Mouse (Mus musculus): ENCODE measurements around the gene Rufy4.

Rufy4 gene

DNA sequence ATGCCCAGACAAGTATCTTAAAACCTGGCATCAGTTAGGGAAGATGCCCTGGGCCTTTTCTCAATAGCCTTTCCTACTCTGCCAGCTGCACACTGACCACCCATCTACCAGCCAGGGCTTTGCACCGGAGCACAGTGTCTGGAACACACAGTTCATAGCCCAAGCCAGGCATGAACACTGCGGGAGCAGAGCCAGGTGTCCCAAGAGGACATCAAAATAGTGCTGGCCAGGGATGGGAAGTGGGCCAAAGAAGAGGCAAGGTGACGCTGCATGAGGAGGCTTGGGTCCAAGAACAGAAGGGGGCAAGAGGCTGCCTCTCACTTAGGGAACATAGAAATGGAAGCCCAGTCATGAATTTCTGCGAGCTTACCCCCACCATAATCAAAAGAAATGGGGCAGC lies 19.7 kb upstream of the Rufy4 start:
- no peak for DNase-seq (ENCODE audit: low read depth, low spot score)

GRCm38 (mm10) chr1:74106214-74106613 lies 19.1 kb upstream of the Rufy4 start:
- DNase-seq (ENCODE audit: low read depth, low spot score) = no peak

DNA sequence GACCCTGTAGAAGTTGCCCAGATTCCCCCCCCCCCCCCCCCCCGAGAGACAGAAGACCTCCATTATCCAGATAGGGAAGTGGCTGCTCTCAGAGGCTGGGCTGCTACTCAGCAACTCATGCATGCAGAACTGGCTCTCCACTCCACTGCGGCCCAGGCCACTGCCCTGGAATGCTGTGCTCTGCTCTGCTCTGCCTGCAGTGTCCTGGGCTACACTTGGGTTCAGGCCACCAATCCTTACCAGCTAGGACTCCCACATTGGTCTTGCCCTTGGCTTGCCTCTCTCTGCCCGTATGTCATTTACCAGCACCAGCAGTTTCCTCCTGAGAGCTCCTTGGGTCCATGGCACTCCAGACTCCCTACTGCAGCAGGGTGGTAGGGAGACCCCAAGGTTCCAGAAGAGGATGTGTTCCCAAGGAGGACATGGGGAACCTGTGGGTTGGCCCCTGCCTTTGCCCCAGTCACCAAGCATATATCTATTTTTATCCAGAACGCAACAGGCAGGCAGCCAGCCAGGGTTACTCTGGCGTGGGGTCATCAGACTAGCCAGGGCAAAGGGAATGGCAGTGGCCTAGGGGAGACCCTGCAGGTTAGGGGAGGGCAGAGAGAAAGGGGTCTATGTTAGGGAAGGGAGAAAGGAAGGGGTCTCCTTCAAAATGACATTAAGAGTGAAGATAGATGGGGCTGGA lies 17.3 kb upstream of the Rufy4 start:
- no peak for DNase-seq (ENCODE audit: low read depth, low spot score)

DNA sequence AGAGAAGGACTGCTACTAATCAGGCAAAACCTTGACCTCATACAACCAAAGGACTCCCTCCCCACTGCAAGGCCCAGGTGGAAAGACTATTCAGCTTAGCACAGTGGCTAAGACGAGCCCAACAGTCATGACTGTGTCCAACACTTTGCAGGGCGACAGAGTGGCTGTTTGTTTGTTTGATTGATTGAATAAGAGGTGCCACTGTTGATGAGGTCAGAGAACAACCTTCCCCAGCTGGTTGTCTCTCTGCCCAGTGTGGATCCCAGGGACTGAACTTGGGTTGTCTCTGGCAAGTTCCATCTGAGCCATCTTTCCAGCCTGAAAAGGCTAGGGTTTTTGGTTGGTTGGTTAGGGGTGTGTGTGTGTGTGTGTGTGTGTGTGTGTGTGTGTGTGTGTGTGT lies 15.7 kb upstream of the Rufy4 start:
- no peak for DNase-seq (ENCODE audit: low read depth, low spot score)

DNA sequence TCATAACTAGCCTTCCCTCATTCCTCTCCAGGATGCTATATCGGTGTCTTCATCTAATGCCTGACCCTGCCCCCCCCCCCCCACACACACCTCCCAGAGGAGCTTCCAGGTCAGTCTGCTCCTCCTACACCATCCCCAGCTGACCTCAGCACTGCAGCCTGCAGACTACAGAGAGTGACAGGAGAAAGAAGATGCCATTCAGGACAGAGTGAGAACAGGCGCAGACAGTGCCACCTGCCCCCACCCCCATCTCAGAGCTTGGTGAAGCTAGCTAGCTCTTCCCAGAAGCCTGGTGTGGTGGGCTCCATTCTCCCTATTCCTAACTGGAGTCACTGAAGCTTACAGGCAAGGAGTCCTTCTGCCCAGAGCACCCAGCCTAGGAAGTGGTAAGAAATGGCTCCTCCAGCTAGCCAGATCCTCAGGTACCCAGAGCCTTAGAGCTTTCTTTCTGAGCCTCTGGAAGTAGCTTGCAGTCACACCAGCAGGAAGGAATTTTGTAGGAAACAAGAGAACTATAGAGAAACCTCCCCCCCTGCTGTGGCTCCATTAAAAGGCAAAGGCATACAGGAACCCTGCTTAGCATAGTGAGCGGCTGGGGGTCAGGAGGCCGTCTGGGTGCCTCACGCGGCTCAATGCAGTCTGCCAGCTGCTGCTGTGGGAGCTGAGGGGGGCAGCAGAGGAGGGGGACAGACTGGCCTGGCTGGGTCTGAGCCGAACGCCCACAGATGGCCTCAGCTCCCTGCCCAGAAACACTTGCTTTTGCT lies 14.2 kb upstream of the Rufy4 start:
- no peak for DNase-seq (ENCODE audit: low read depth, low spot score)

DNA sequence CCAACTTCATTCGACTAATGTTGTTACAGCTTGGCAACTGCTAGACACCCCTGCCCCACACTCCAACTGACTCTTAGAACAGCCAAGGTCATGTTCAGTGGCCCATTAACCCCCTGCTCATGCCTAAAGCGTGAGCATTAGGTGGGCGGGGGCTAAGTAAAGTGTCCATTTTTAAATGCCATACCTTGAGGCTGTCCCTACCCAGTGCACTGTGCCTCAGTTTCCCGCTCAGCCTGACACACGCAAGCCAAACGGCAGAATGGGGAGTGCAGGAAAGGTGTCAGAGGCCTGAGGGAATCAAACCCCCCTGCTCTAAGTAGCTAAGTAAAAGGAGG lies 13.7 kb upstream of the Rufy4 start:
- no peak for DNase-seq (ENCODE audit: low read depth, low spot score)

DNA sequence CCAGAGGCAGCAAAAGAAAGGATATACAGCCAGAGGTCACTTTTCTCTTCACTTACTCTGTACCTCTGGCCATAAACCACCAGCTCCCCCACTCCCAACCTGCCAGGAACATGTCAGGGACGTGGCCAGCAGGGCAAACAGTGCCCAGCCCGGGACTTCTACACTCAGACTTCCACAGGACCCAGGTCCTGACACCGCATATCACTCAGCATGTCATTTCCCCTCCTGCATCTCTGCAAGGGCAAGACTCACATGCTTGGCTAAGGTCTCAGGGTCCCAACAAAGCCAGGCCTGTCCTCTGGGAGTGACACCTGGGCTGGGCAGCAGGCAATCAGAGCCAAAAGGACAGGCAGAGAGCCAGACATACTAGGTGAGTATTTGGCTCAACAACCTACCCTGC lies 12.3 kb upstream of the Rufy4 start:
- no peak for DNase-seq (ENCODE audit: low read depth, low spot score)

GRCm38 (mm10) chr1:74117876-74118275 lies 7.5 kb upstream of the Rufy4 start:
- no peak for DNase-seq (ENCODE audit: low read depth, low spot score)

GRCm38 (mm10) chr1:74119115-74119514 lies 6.2 kb upstream of the Rufy4 start:
- DNase-seq (ENCODE audit: low read depth, low spot score) = no peak

GRCm38 (mm10) chr1:74121138-74121537 lies 4.2 kb upstream of the Rufy4 start:
- no peak for DNase-seq (ENCODE audit: low read depth, low spot score)

DNA sequence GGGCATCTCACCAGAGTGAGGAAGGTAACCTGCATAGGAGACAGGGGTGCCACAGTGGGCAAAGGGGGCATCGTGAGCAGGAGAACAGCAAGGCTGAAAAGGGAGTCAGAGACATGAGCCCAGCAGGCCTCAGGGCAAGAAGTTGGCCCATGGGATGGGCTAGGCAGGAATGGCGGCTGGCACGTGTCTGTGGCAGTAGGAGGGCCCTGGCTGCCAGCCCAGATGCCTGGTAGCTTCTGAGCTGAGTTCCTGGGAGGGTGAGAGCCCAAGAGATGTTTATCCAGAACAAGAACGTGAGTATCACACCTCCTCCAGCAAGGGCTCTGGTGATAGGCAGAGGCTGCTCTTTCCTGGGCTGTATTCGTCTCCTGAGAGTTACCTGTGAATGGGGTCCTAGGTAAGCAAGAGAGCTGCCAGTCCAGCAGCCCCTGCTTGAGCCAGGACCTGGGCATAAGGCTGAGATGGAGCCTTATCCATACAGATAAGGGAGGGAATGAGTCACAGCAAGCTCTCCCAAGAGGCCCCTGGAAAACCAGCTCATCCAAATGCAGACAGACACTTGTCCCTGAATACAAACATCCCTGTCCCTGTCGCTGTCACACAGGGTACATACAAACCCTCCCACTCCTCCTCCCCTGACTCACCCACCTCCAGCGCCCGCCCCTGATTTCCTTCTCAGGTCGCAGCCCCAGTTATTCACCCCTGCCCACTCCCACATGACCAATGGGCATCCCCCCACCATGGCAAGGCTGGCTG lies 3.3 kb upstream of the Rufy4 start:
- no peak for DNase-seq (ENCODE audit: low read depth, low spot score)

- DNase-seq (ENCODE audit: low read depth, low spot score) = no peak
Measured at GRCm38 (mm10) chr1:74123215-74123614, 2.1 kb upstream of the Rufy4 start.

DNA sequence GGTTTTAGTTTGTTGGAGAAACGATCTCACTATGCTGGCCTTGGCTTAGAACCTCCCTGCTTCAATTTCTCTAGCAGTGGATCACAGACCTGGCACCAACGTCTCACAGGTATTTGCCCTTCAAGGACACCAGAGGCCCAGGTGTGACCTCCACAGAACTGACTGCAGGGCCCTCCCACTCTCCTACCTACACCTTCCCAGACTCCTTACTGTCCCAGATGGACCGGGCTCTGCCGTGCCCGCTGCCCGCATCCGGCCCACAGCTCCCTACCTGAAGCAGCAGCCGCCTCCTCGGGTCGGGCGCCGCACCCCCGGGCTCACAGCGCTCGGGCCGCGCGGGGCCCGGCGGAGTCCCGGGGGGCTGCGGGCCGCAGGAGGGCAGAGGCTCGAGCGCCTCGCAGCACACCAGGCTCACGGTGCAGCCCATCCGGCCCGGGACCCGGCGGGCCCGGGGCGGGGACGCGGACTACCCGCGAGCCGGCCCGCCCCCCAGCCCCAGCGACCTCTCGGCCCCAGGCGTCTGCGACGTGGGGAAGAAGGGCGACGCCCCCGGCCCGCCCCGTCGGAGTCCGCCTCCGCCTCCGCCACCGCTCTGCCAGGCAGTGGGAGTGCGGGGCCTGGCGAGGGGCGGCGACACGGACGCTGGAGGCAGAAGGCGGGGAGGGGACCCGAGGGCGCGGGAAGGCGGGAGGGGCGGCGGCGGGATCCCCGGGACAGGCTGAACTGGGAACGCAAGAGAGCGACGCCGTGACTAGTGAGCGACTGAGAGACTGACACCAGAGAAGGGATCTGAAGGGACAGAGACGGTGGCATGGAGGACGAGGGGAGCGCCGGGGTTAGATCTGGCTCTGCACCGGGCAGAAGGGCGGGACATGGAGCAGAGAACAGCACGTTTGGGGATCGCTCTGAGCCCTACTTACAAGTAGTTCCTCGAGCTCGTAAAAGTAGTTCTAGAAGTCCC lies 1.0 kb upstream of the Rufy4 start, which contains the start of gene Tns1:
Gene Tns1, minus strand, starts transcription at position 429 of the 961 bp plus-strand sequence.
- no peak for DNase-seq (ENCODE audit: low read depth, low spot score)

DNA sequence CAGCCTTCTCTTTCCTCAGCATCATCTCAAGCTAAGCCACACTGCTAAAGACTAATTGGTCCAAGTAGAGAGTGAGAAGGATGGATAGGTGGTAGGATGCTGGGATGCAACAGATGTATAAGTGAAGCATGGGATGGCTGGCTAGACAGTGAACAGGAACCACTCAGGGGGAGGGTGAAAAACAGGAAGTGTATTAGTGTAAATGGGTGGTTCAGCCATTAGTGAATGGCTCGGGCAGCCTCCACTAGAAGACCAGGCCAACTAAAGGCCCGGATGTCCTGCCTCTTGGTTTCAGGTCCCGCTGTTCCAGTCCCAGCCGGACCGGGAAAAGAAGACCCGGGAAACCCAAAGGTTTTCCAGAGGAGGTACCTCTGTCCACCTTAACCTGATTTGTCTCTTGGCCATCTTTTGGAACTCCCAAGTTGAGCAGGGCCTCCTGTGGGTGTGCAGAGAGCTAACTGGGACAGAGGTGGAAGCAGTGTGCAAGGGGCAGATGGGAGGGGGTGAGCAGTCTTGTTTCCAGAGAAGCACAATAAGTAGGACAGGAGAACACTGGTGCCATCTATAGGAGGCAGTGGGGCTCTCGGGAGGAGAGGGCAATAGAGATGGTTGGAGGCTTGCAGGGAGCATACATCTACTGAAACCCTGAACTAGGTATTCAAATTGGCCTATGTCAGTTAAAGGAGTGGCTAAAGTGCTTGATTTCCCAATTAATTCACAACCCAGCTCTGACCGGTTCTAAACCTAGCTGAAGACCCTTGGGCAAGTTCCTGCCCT lies 5.7 kb downstream of the Rufy4 start:
- no peak for DNase-seq (ENCODE audit: low read depth, low spot score)

- DNase-seq (ENCODE audit: low read depth, low spot score) = no peak
Measured at GRCm38 (mm10) chr1:74132011-74132410, 6.7 kb downstream of the Rufy4 start.

DNA sequence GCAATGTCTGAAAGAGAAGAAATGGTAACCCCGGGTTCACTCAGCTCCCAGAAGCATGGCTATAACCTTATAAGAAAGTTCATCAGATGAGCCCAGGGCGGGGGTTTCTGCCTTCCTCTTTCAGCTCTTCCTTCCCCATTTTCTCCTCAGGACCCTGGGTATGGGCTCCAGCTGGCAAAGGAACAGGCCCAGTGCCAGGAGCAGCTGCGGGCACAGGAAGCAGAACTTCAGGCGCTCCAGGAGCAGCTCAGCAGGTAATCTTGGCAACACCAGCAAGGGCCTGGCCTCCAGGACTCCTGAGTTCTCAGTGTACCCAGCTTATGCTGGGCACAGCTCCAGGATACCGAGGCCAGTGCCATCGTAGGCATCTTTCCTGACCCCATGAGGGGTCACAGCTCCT lies 8.6 kb downstream of the Rufy4 start:
- DNase-seq (ENCODE audit: low read depth, low spot score) = no peak

DNA sequence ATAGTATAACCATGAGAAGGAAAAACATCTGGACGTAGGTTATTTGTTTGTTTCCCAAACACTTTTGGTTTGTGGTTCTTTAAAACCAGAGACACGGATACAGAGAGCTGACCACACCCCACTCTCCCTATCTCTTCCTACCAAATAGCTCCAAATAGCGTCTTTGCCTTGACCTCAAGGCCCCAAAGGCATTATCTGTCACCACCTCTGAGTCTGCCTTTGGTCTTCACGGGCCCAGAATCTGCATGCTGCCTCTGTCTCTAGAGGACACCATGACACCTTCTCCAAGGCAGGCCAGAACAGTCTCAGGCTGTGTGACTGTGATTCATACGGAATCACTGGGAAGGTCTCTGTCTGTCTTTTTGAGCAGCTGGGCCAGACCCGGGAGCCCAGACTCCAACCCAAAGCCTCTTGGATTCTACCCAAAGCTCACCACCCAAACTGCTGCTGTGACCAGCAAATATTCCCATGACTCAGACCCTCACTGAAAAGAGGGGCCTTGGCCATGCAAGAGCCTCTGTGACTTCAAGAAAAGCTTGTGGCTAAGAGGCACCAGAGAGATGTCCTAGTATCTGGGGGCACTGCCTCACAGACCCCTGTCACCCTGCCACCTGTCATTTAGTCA lies 10.1 kb downstream of the Rufy4 start:
- no peak for DNase-seq (ENCODE audit: low read depth, low spot score)

GRCm38 (mm10) chr1:74139415-74139814 lies 14.1 kb downstream of the Rufy4 start:
- no peak for DNase-seq (ENCODE audit: low read depth, low spot score)

GRCm38 (mm10) chr1:74141781-74142180 lies 16.4 kb downstream of the Rufy4 start:
- no peak for DNase-seq (ENCODE audit: low read depth, low spot score)

Measured in retina, adult 2 months (tissue).